Mouse (Mus musculus) thymus, adult 2 months (tissue): ENCODE results near the gene Hist1h2bf.

Experiments
- CTCF ChIP-seq: fragments of 200-500 bp; IDR thresholded peaks from 2 replicates; pipeline ENCODE4 v1.5.1; 2012; ENCODE audit warnings: mild to moderate bottlenecking, control low read depth, low read length, moderate library complexity, borderline replicate concordance; ENCODE audit not compliant: control insufficient read depth, poor library complexity, insufficient read depth; ENCODE audit errors: extremely low read depth
- POLR2A ChIP-seq: fragments of 200-500 bp; IDR thresholded peaks from 2 replicates; pipeline ENCODE4 v1.6.1; 2012; ENCODE audit warnings: mild to moderate bottlenecking, low read length, control low read depth, moderate library complexity; ENCODE audit not compliant: control insufficient read depth, poor library complexity, insufficient read depth; ENCODE audit errors: extremely low read depth

GRCm38 (mm10) chr13:23525901-23526300 is 48.1 kb downstream of the Hist1h2bf start:
- no peak for TF ChIP-seq POLR2A
- TF ChIP-seq CTCF = no peak
